Mouse (Mus musculus) MEL (cell line): ENCODE results near the gene Camkv.

Source experiments
- CTCF ChIP-seq, 3 experiments: IDR thresholded peaks in 2 of 3; conservative IDR thresholded peaks in 1 of 3; 2 replicates each; pipeline ENCODE4 v1.5.1; 2011 to 2012; ENCODE audit warnings: low read length in 3 of 3, low read depth in 2 of 3, mild to moderate bottlenecking in 2 of 3, improper control_type of control experiment in 1 of 3, inconsistent platforms in 1 of 3, mixed read lengths in 1 of 3, moderate library complexity in 1 of 3; ENCODE audit not compliant: control insufficient read depth in 1 of 3, insufficient read depth in 1 of 3, poor library complexity in 1 of 3, severe bottlenecking in 1 of 3
- EP300 ChIP-seq, 2 experiments: IDR thresholded peaks; 2 replicates each; pipeline ENCODE4 v1.6.1; 2011; ENCODE audit warnings: improper control_type of control experiment in 2 of 2, low read length in 2 of 2, low read depth in 1 of 2, mild to moderate bottlenecking in 1 of 2
- ETS1 ChIP-seq: IDR thresholded peaks from 2 replicates; pipeline ENCODE4 v1.6.1; 2012; ENCODE audit warnings: low read depth, mild to moderate bottlenecking, inconsistent platforms, low read length, improper control_type of control experiment, moderate library complexity
- GABPA ChIP-seq: IDR thresholded peaks from 2 replicates; pipeline ENCODE4 v1.6.1; 2012; ENCODE audit warnings: low read depth, mild to moderate bottlenecking, inconsistent platforms, low read length, improper control_type of control experiment, moderate library complexity
- HCFC1 ChIP-seq: IDR thresholded peaks from 2 replicates; pipeline ENCODE4 v1.6.1; 2012; ENCODE audit warnings: low read depth, mild to moderate bottlenecking, inconsistent platforms, low read length, improper control_type of control experiment, moderate library complexity
- MAFK ChIP-seq: IDR thresholded peaks from 2 replicates; pipeline ENCODE4 v1.6.1; 2011; ENCODE audit warnings: low read depth, mild to moderate bottlenecking, low read length, improper control_type of control experiment, borderline replicate concordance
- MAX ChIP-seq: IDR thresholded peaks from 2 replicates; pipeline ENCODE4 v1.6.1; 2011; ENCODE audit warnings: low read length, improper control_type of control experiment
- POLR2A ChIP-seq, 2 experiments: IDR thresholded peaks; 2 replicates each; pipeline ENCODE4 v1.6.1; 2011 to 2012; ENCODE audit warnings: low read length in 2 of 2, mild to moderate bottlenecking in 2 of 2, control low read depth in 1 of 2, improper control_type of control experiment in 1 of 2, low read depth in 1 of 2, moderate library complexity in 1 of 2; ENCODE audit not compliant: control insufficient read depth in 1 of 2, insufficient read depth in 1 of 2, poor library complexity in 1 of 2
- TBP ChIP-seq: IDR thresholded peaks from 2 replicates; pipeline ENCODE4 v1.8.0; 2011; ENCODE audit warnings: low read depth, low read length, improper control_type of control experiment
- UBTF ChIP-seq: IDR thresholded peaks from 2 replicates; pipeline ENCODE4 v1.6.1; 2012; ENCODE audit warnings: low read depth, mild to moderate bottlenecking, inconsistent platforms, low read length, improper control_type of control experiment, moderate library complexity, borderline replicate concordance; ENCODE audit not compliant: insufficient read depth
- ZC3H11A ChIP-seq: IDR thresholded peaks from 2 replicates; pipeline ENCODE4 v1.6.1; 2012; ENCODE audit warnings: low read depth, mild to moderate bottlenecking, inconsistent platforms, low read length, improper control_type of control experiment
- ZKSCAN1 ChIP-seq: IDR thresholded peaks from 2 replicates; pipeline ENCODE4 v1.6.1; 2012; ENCODE audit warnings: low read depth, mild to moderate bottlenecking, inconsistent platforms, low read length, improper control_type of control experiment, moderate library complexity

DNA sequence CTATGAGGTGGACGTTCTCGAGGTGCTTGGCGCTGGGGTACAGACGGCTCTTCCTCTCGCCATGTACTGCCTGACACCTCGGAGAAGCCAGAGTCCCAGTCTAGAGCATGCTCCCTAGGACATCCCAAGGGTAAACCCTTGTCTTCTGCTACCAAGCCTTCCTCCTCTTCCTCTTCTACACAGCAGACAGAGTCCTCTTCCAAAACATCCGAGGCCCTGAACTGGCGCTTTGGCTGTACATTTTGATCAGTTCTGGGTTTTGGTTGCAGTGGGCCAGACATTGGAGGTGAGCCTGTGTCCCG is 49.2 kb downstream of the Camkv start:
- no peak for TF ChIP-seq ETS1
- no peak for TF ChIP-seq MAX
- TF ChIP-seq EP300 (IDR thresholded peaks at IDR 0.05; ENCODE audit: low read depth in 1 of 2, low read length in 2 of 2), result no peak
- no peak for TF ChIP-seq ZC3H11A
- no peak for TF ChIP-seq GABPA
- no peak for TF ChIP-seq MAFK
- TF ChIP-seq ZKSCAN1, result no peak
- TF ChIP-seq CTCF (IDR thresholded peaks at IDR 0.05 in 2 of 3, conservative IDR thresholded peaks at IDR 0.05 in 1 of 3; ENCODE audit: control insufficient read depth in 1 of 3, insufficient read depth in 1 of 3, low read depth in 2 of 3, low read length in 3 of 3, poor library complexity in 1 of 3, severe bottlenecking in 1 of 3), result no peak
- no peak for TF ChIP-seq TBP
- no peak; a peak in 1 of 4 replicates for TF ChIP-seq POLR2A (IDR thresholded peaks at IDR 0.05; ENCODE audit: control insufficient read depth in 1 of 2, insufficient read depth in 1 of 2, low read depth in 1 of 2, low read length in 2 of 2, poor library complexity in 1 of 2)
- TF ChIP-seq HCFC1, result no peak
- 0 out of 2 replicates have a peak, but pooled peaks have one; percentile 23 for TF ChIP-seq UBTF
